Mouse (Mus musculus): Measurements from ENCODE around the gene Flywch1. TPM values are rescaled to one million over a fixed set of nuclear protein-coding genes. Genes with fewer than 3 reads are reported as not detected.

The Flywch1 gene
- polyA plus RNA-seq (2015; fragmentation: Nextera tagmentation; extraction: Ambion mirVana) = 224 and 228 TPM in 2 replicates

- peak; percentile 97 for ATAC-seq (ENCODE audit: low FRiP score)
- peak within 1 kb of the TSS; percentile 97 for H3K9ac ChIP-seq
Measured at GRCm38 (mm10) chr17:23771284-23772218, at the start of gene Flywch1. Gene Flywch1 (minus strand): TSS chr17:23771602.

GRCm38 (mm10) chr17:23820731-23821130, 49.3 kb upstream of the Flywch1 start:
- Histone ChIP-seq H3K9ac (no peak overlapping the region), H3K36me3 (peaks cover 100% of the 10 kb centered on the region), H3K4me3 (no peak overlapping the region), H3K9me3 (peaks cover 20% of the 10 kb centered on the region; the same call in 1 of the 2 replicates), H3K27me3 (no peaks in the 10 kb centered on the region), H3K4me2 (no peak overlapping the region), H3K4me1 (replicated peaks) (no peaks in the 10 kb centered on the region), H3K27ac (no peak overlapping the region)
- ATAC-seq (ENCODE audit: low FRiP score) = no peak
- WGBS = 96% methylated on average over 5 of the region's 5 CpGs

More at GRCm38 (mm10) chr17:23771284-23772218, at the start of gene Flywch1:
- Histone ChIP-seq H3K9me3 (no peaks in the 10 kb centered on the region), H3K4me1 (replicated peaks) (peaks cover 23% of the 10 kb centered on the region), H3K4me3 (peak within 1 kb of the TSS; percentile 93), H3K4me2 (peak within 1 kb of the TSS; percentile 71), H3K27me3 (no peaks in the 10 kb centered on the region), H3K36me3 (peaks cover 18% of the 10 kb centered on the region), H3K27ac (peak within 1 kb of the TSS; percentile 94)
- 3% methylated on average over 58 of the region's 58 CpGs for WGBS

- no peak overlapping the region for H3K27ac ChIP-seq
- ATAC-seq (ENCODE audit: low FRiP score) = no peak
- H3K9me3 ChIP-seq = peaks cover 22% of the 10 kb centered on the region; the same call in 1 of the 2 replicates
- H3K9ac ChIP-seq = no peak overlapping the region
- no peaks in the 10 kb centered on the region for H3K27me3 ChIP-seq
- no peak overlapping the region for H3K4me3 ChIP-seq
- 98% methylated on average over 25 of the region's 25 CpGs for WGBS
- peaks cover 99% of the 10 kb centered on the region for H3K36me3 ChIP-seq
- H3K4me2 ChIP-seq = no peak overlapping the region
- H3K4me1 ChIP-seq (replicated peaks) = no peaks in the 10 kb centered on the region
Measured at GRCm38 (mm10) chr17:23819235-23819634, 47.8 kb upstream of the Flywch1 start.

GRCm38 (mm10) chr17:23818579-23818978, 47.2 kb upstream of the Flywch1 start:
- Histone ChIP-seq H3K27ac (no peak overlapping the region), H3K4me3 (no peak overlapping the region), H3K27me3 (no peaks in the 10 kb centered on the region), H3K36me3 (peaks cover 98% of the 10 kb centered on the region), H3K4me1 (replicated peaks) (no peaks in the 10 kb centered on the region), H3K4me2 (no peak overlapping the region), H3K9me3 (peaks cover 22% of the 10 kb centered on the region; the same call in 1 of the 2 replicates), H3K9ac (no peak overlapping the region)
- 98% methylated on average over 8 of the region's 8 CpGs for WGBS
- ATAC-seq (ENCODE audit: low FRiP score) = no peak

GRCm38 (mm10) chr17:23815641-23816040, 44.2 kb upstream of the Flywch1 start:
- Histone ChIP-seq H3K4me2 (no peak overlapping the region), H3K27me3 (no peaks in the 10 kb centered on the region), H3K4me1 (replicated peaks) (no peaks in the 10 kb centered on the region), H3K4me3 (no peak overlapping the region), H3K9me3 (peaks cover 22% of the 10 kb centered on the region; the same call in 1 of the 2 replicates), H3K9ac (no peak overlapping the region), H3K27ac (no peak overlapping the region), H3K36me3 (peaks cover 94% of the 10 kb centered on the region)
- ATAC-seq (ENCODE audit: low FRiP score) = no peak
- over 99% methylated on average over 16 of the region's 16 CpGs for WGBS

GRCm38 (mm10) chr17:23807918-23808317, 36.5 kb upstream of the Flywch1 start:
- Histone ChIP-seq H3K27me3 (no peaks in the 10 kb centered on the region), H3K27ac (no peak overlapping the region), H3K9me3 (no peaks in the 10 kb centered on the region), H3K4me1 (replicated peaks) (peaks cover 40% of the 10 kb centered on the region), H3K4me3 (no peak overlapping the region), H3K9ac (no peak overlapping the region), H3K4me2 (no peak overlapping the region), H3K36me3 (peaks cover 51% of the 10 kb centered on the region)
- WGBS = 95% methylated on average over 3 of the region's 3 CpGs
- ATAC-seq (ENCODE audit: low FRiP score) = no peak

- Histone ChIP-seq H3K4me1 (replicated peaks) (peaks cover 40% of the 10 kb centered on the region), H3K4me2 (peak overlapping the region; percentile 29), H3K9me3 (no peaks in the 10 kb centered on the region), H3K4me3 (0 out of 2 replicates have a peak overlapping the region, but pooled peaks have one; percentile 4), H3K27ac (peak overlapping the region; percentile 37; the same call in 1 of the 2 replicates), H3K9ac (0 out of 2 replicates have a peak overlapping the region, but pooled peaks have one; percentile 21), H3K36me3 (peaks cover 43% of the 10 kb centered on the region), H3K27me3 (no peaks in the 10 kb centered on the region)
- ATAC-seq (ENCODE audit: low FRiP score) = no peak
- 85% methylated on average over 25 of the region's 25 CpGs for WGBS
Measured at GRCm38 (mm10) chr17:23806867-23807266, 35.5 kb upstream of the Flywch1 start.

- H3K4me1 ChIP-seq (replicated peaks) = peaks cover 40% of the 10 kb centered on the region
- peaks cover 27% of the 10 kb centered on the region for H3K36me3 ChIP-seq
- peak overlapping the region; percentile 92 for H3K4me2 ChIP-seq
- peak overlapping the region; percentile 96 for H3K9ac ChIP-seq
- H3K27ac ChIP-seq = no peak overlapping the region
- WGBS = 4% methylated on average over 8 of the region's 8 CpGs
- no peaks in the 10 kb centered on the region for H3K9me3 ChIP-seq
- H3K27me3 ChIP-seq = no peaks in the 10 kb centered on the region
- H3K4me3 ChIP-seq = peak overlapping the region; percentile 91
- no peak for ATAC-seq (ENCODE audit: low FRiP score)
Measured at GRCm38 (mm10) chr17:23804426-23805085, 33.2 kb upstream of the Flywch1 start.

- peaks cover 17% of the 10 kb centered on the region for H3K36me3 ChIP-seq
- peak overlapping the region; percentile 91 for H3K4me3 ChIP-seq
- peak overlapping the region; percentile 92 for H3K4me2 ChIP-seq
- H3K9me3 ChIP-seq = no peaks in the 10 kb centered on the region
- no peaks in the 10 kb centered on the region for H3K27me3 ChIP-seq
- peak; percentile 76 for ATAC-seq (ENCODE audit: low FRiP score)
- WGBS = 1% methylated on average over 56 of the region's 83 CpGs
- H3K9ac ChIP-seq = peak overlapping the region; percentile 96
- peak overlapping the region; percentile 99 for H3K27ac ChIP-seq
- peaks cover 40% of the 10 kb centered on the region for H3K4me1 ChIP-seq (replicated peaks)
Measured at GRCm38 (mm10) chr17:23803366-23804041, 32.1 kb upstream of the Flywch1 start.

GRCm38 (mm10) chr17:23802746-23803365, 31.5 kb upstream of the Flywch1 start:
- 0% methylated on average over 55 of the region's 60 CpGs for WGBS
- Histone ChIP-seq H3K9me3 (no peaks in the 10 kb centered on the region), H3K4me2 (peak overlapping the region; percentile 92), H3K27ac (peak overlapping the region; percentile 99), H3K27me3 (no peaks in the 10 kb centered on the region), H3K36me3 (peaks cover 15% of the 10 kb centered on the region), H3K9ac (peak overlapping the region; percentile 96), H3K4me3 (peak overlapping the region; percentile 91), H3K4me1 (replicated peaks) (peaks cover 38% of the 10 kb centered on the region)
- ATAC-seq (ENCODE audit: low FRiP score) = peak; percentile 98

GRCm38 (mm10) chr17:23801627-23802026, 30.2 kb upstream of the Flywch1 start:
- Histone ChIP-seq H3K27me3 (no peaks in the 10 kb centered on the region), H3K9ac (no peak overlapping the region), H3K27ac (no peak overlapping the region), H3K36me3 (peaks cover 18% of the 10 kb centered on the region), H3K4me2 (no peak overlapping the region), H3K4me1 (replicated peaks) (peaks cover 26% of the 10 kb centered on the region), H3K9me3 (no peaks in the 10 kb centered on the region), H3K4me3 (no peak overlapping the region)
- 92% methylated on average over 10 of the region's 10 CpGs for WGBS
- ATAC-seq (ENCODE audit: low FRiP score) = no peak

All from hindbrain, embryonic 13.5 days (tissue).